Mouse (Mus musculus) embryonic fibroblast, embryonic 13.5 days (primary cell): ENCODE measurements around the gene Myh3.

Experiments used
- CTCF ChIP-seq: IDR thresholded peaks from 2 replicates; pipeline ENCODE4 v1.5.1; 2011; ENCODE audit warnings: mild to moderate bottlenecking, control low read depth, low read length, moderate library complexity, borderline replicate concordance; ENCODE audit not compliant: insufficient read depth
- POLR2A ChIP-seq: IDR thresholded peaks from 2 replicates; pipeline ENCODE4 v1.6.1; 2011; ENCODE audit warnings: low read depth, mild to moderate bottlenecking, control low read depth, low read length, moderate library complexity

- TF ChIP-seq CTCF (no peak), POLR2A (no peak)
These were observed 1.6 kb downstream of the Myh3 start for GRCm38 (mm10) chr11:67079740-67080139.
